Mouse (Mus musculus): ENCODE measurements at regions not wholly inside any gene's neighbourhood (a gene's known extent, or its start where the extent isn't known, plus 50 kb on each side); places are given as distances from the start of the nearest gene placed in this dataset.

DNA sequence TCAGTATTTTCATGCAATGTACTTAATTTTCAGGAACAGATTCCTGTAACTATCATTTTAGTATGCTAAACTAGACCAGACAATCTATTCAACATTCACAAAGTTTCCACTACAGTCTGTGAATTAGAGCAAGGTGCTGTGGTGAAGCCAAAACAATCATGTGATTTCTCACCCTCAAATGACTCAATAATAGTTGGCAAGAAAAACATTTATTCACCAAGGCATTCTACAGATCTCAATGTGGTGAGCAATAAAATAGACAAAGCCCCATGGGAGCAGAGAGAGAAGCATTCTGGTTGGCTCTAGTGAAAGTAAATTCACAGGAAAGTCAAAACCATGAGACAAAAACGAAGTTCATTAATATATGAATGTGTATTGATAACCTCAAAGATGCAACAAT, 724.5 kb downstream of the Utrn start:
- TF ChIP-seq CTCF (IDR thresholded peaks at IDR 0.05) (no peak), EP300 (IDR thresholded peaks at IDR 0.05) (no peak)
